Mouse (Mus musculus) spleen, adult 2 months (tissue): Measurements from ENCODE around the gene Vamp2.

ENCODE experiments used
- CTCF ChIP-seq: fragments of 200-500 bp; IDR thresholded peaks from 2 replicates; pipeline ENCODE4 v1.5.1; 2011; ENCODE audit warnings: mild to moderate bottlenecking, inconsistent platforms; ENCODE audit not compliant: insufficient read depth, insufficient read length, insufficient replicate concordance; ENCODE audit errors: extremely low read depth
- POLR2A ChIP-seq: fragments of 200-500 bp; IDR thresholded peaks from 2 replicates; pipeline ENCODE4 v1.6.1; 2011; ENCODE audit warnings: low read depth, low read length, inconsistent platforms

- TF ChIP-seq CTCF (no peak), POLR2A (no peak)
Measured at GRCm38 (mm10) chr11:69124498-69124847, 36.2 kb downstream of the Vamp2 start.
